Mouse (Mus musculus) E14TG2a.4 (cell line): ENCODE results near the gene Mtus2.

Source experiments
- CTCF ChIP-seq: conservative IDR thresholded peaks from 2 replicates; pipeline ENCODE4 v1.5.1; 2014; ENCODE audit warnings: low read length
- NANOG ChIP-seq: IDR thresholded peaks from 2 replicates; pipeline ENCODE4 v1.6.1; 2014; ENCODE audit warnings: borderline replicate concordance, low read length, mixed read lengths

- no peak for TF ChIP-seq CTCF
- no peak for TF ChIP-seq NANOG
Measured at GRCm38 (mm10) chr5:147907851-147908250, 49.3 kb upstream of the Mtus2 start.
